13 mouse cellular contexts compared by ENCODE assay signal in the genomic region with DNA sequence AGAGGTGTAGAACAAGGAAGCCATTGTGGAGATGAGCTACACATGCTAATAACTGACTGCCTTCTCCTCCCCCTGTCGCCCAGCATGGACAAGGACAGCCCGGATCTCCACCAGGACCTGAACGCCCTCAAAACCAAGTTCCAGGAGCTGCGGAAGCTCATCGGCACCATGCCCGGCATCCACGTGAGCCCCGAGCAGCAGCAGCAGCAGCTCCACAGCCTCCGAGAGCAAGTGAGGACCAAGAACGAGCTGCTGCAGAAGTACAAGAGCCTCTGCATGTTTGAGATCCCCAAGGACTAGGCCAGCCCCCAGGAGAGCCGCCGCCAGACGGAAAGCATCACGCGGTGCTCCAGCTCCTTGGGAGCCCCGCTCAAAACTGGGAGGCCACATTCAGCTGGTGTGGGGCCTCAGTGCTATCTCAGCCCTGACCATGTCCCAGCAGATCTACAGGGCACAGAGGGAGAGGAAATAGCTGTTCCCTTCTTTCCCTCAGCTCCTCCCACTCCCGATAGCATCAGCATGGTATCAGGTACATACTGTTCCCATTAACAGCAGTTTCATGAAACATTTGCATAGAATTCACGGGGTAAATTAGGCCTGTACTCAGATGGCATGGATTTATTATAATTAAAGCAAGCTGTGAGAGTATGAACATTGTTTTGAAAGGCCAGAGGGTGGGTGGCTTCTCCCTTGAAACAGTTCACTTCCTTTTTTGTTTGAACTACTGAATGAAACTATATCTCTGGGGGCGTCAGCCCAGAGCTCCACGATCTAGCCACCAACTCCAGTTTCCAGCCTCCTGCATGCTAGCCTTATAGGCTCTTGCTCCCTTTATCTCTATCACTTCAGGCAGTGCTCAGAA. TPM values are rescaled to one million over a fixed set of nuclear protein-coding genes. Genes with fewer than 3 reads are reported as not detected.
DNase-seq lines count a peak whose midpoint lies in the region; ATAC-seq and TF ChIP-seq lines count a peak whose summit lies in the region.
"Had no signal": no experiment of that assay in that cellular context is flagged by ENCODE, and none has a peak within 500 bp of the region (broad histone marks: within the 10 kb centered on the region; RNA-seq: fewer than 3 reads in every experiment).

No protein-coding gene starts in this region.

- H3K36me3 ChIP-seq in kidney, adult 2 months (ENCODE audit: control insufficient read depth, insufficient read depth, low read length) = no peaks in the 10 kb centered on the region
- peaks cover 4% of the 10 kb centered on the region; the same call in 1 of the 2 replicates for H3K36me3 ChIP-seq in heart, embryonic 15.5 days

- no peaks in the 10 kb centered on the region for H3K27me3 ChIP-seq in kidney, adult 2 months (replicated peaks; ENCODE audit: control insufficient read depth, insufficient read depth, low read length)
- no peaks in the 10 kb centered on the region for H3K27me3 ChIP-seq in heart, embryonic 15.5 days

- H3K4me3 ChIP-seq in kidney, adult 2 months (ENCODE audit: insufficient read depth, low read depth, low read length) = no peak overlapping the region
- H3K4me3 ChIP-seq in heart, embryonic 15.5 days = no peak overlapping the region
- H3K4me3 ChIP-seq: hindbrain, embryonic 15.5 days; midbrain, embryonic 13.5 days; neural tube, embryonic 12.5 days had no signal

- no peaks in the 10 kb centered on the region for H3K9me3 ChIP-seq in heart, embryonic 15.5 days (replicated peaks)
- H3K9me3 ChIP-seq: hindbrain, embryonic 15.5 days; midbrain, embryonic 13.5 days; neural tube, embryonic 12.5 days had no signal

- peak overlapping the region; percentile 61 for H3K27ac ChIP-seq in kidney, adult 2 months (ENCODE audit: insufficient read depth, low read depth, low read length)
- peak overlapping the region; percentile 92 for H3K27ac ChIP-seq in heart, embryonic 15.5 days
- H3K27ac ChIP-seq: hindbrain, embryonic 15.5 days; midbrain, embryonic 13.5 days; neural tube, embryonic 12.5 days had no signal

- DNase-seq in kidney, adult 2 months = peak; percentile 23
- no peak for DNase-seq in kidney, postnatal 10 days
- DNase-seq in urinary bladder, postnatal 14 days (ENCODE audit: low spot score) = peak; percentile 36
- DNase-seq in urinary bladder, postnatal 36 days (ENCODE audit: low spot score in 2 of 2) = no peak
- DNase-seq in thymus, postnatal 0 days (ENCODE audit: low spot score) = no peak
- DNase-seq in urinary bladder, postnatal 4 days (ENCODE audit: low spot score in 2 of 2) = no peak
- no peak for DNase-seq in left cerebral cortex, adult 9 months (ENCODE audit: low spot score in 2 of 2)
- DNase-seq: liver; right cerebral cortex, adult 18-20 months had no signal

- no peak for TF ChIP-seq POLR2A in kidney, adult 2 months (IDR thresholded peaks at IDR 0.05; ENCODE audit: low read depth, low read length)

- no peak for TF ChIP-seq CTCF in kidney, adult 2 months (conservative IDR thresholded peaks at IDR 0.05; ENCODE audit: insufficient read depth, insufficient read length, low read depth, low read length)

- no peak overlapping the region for H3K9ac ChIP-seq in heart, embryonic 15.5 days
- H3K9ac ChIP-seq: hindbrain, embryonic 15.5 days; midbrain, embryonic 13.5 days; neural tube, embryonic 12.5 days had no signal

- no peaks in the 10 kb centered on the region for H3K4me1 ChIP-seq in kidney, adult 2 months (ENCODE audit: control insufficient read depth, insufficient read depth, low read length)
- H3K4me1 ChIP-seq in heart, embryonic 15.5 days (replicated peaks) = peaks cover 63% of the 10 kb centered on the region

- WGBS in kidney, adult 2 months = 80% methylated on average over 20 of the region's 20 CpGs
- WGBS in heart, embryonic 15.5 days = 53% methylated on average over 20 of the region's 20 CpGs

- no peak for ATAC-seq in heart, embryonic 15.5 days (replicated peaks; ENCODE audit: insufficient number of reproducible peaks, insufficient read depth, low FRiP score, low read depth)
- ATAC-seq: midbrain, embryonic 13.5 days had no signal

- H3K4me2 ChIP-seq in heart, embryonic 15.5 days = peak overlapping the region; percentile 34
- H3K4me2 ChIP-seq: hindbrain, embryonic 15.5 days; midbrain, embryonic 13.5 days; neural tube, embryonic 12.5 days had no signal

RNA-seq across cellular contexts. Expression of gene Rasd1, which starts 4.0 kb away (rescaled TPM):
- polyA plus RNA-seq in kidney, adult 2 months (2012; rRNA removed) = 7.2 and 8.9 TPM in 2 replicates
- 7.2 and 7.7 TPM in 2 replicates for polyA plus RNA-seq in heart, embryonic 15.5 days (2015; fragmentation: Nextera tagmentation; extraction: Ambion mirVana)
- 1.6 and 2.1 TPM in 2 replicates for polyA plus RNA-seq in thymus, postnatal 0 days (2015; fragmentation: Nextera tagmentation; extraction: Ambion mirVana)

RNA-seq across cellular contexts. Expression of gene Med9, which starts 12.7 kb away (rescaled TPM):
- polyA plus RNA-seq in kidney, adult 2 months (2012; rRNA removed) = 20.4 and 25.7 TPM in 2 replicates
- polyA plus RNA-seq in heart, embryonic 15.5 days (2015; fragmentation: Nextera tagmentation; extraction: Ambion mirVana) = 40.0 and 43.0 TPM in 2 replicates
- 38.1 and 38.6 TPM in 2 replicates for polyA plus RNA-seq in thymus, postnatal 0 days (2015; fragmentation: Nextera tagmentation; extraction: Ambion mirVana)

Comparison
In these comparisons a context has a peak if more than half of its experiments do, and no peak if none do; other contexts are left out.
1. DNase-seq: peak in kidney, adult 2 months (single experiment) and urinary bladder, postnatal 14 days (single experiment); none in kidney, postnatal 10 days (single experiment), urinary bladder, postnatal 36 days (0 of 2), thymus, postnatal 0 days (single experiment), urinary bladder, postnatal 4 days (0 of 2) and left cerebral cortex, adult 9 months (0 of 2).